8 mouse cellular contexts compared by ENCODE assay signal in genomic region chr14:20794589-20794988, GRCm38 (mm10). TPM values are rescaled to one million over a fixed set of nuclear protein-coding genes. Genes with fewer than 3 reads are reported as not detected.
DNase-seq lines count a peak whose midpoint lies in the region; ATAC-seq lines count a peak whose summit lies in the region.

No protein-coding gene starts in this region.

- no peak for ATAC-seq in forebrain, embryonic 11.5 days (replicated peaks; ENCODE audit: low FRiP score)
- no peak for ATAC-seq in liver, embryonic 13.5 days (ENCODE audit: low read depth)
- ATAC-seq in granulocyte monocyte progenitor cell, adult 5-6 weeks (replicated peaks; ENCODE audit: poor library complexity, severe bottlenecking), result no peak

- H3K4me1 ChIP-seq in heart, embryonic 10.5 days, result peaks cover 51% of the 10 kb centered on the region
- 0 out of 2 replicates have a peak, but pooled peaks cover 3% of the 10 kb centered on the region for H3K4me1 ChIP-seq in forebrain, embryonic 11.5 days (replicated peaks; ENCODE audit: control insufficient read depth, insufficient read depth, low read length)
- peaks cover 35% of the 10 kb centered on the region for H3K4me1 ChIP-seq in liver, embryonic 13.5 days (replicated peaks)

- H3K4me3 ChIP-seq in heart, embryonic 10.5 days, result peak overlapping the region; percentile 94
- H3K4me3 ChIP-seq in forebrain, embryonic 11.5 days (ENCODE audit: low read depth, low read length), result peak overlapping the region; percentile 89
- H3K4me3 ChIP-seq in liver, embryonic 13.5 days (replicated peaks), result peak overlapping the region; percentile 87

- H3K36me3 ChIP-seq in heart, embryonic 10.5 days, result peaks cover 31% of the 10 kb centered on the region
- H3K36me3 ChIP-seq in forebrain, embryonic 11.5 days (ENCODE audit: control insufficient read depth, insufficient read depth, low read length), result no peaks in the 10 kb centered on the region; the same call in 1 of the 2 replicates
- peaks cover 7% of the 10 kb centered on the region for H3K36me3 ChIP-seq in liver, embryonic 13.5 days

- no peak for DNase-seq in heart, embryonic 10.5 days (ENCODE audit: low spot score)
- no peak for DNase-seq in heart, adult 18-20 months
- peak; percentile 56 for DNase-seq in 416B (ENCODE audit: low read depth)
- no peak for DNase-seq in forebrain, embryonic 11.5 days (ENCODE audit: low spot score)
- no peak for DNase-seq in liver, embryonic 13.5 days
- DNase-seq in right cerebral cortex, postnatal 10 days (ENCODE audit: low spot score in 2 of 2), result no peak
- no peak for DNase-seq in cerebellum, adult 9-11 months

- H3K27me3 ChIP-seq in heart, embryonic 10.5 days (ENCODE audit: insufficient read depth, poor library complexity, severe bottlenecking), result no peaks in the 10 kb centered on the region
- H3K27me3 ChIP-seq in forebrain, embryonic 11.5 days (ENCODE audit: control insufficient read depth, insufficient read depth, low read length), result no peaks in the 10 kb centered on the region
- H3K27me3 ChIP-seq in liver, embryonic 13.5 days, result 0 out of 2 replicates have a peak, but pooled peaks cover 4% of the 10 kb centered on the region

- peak overlapping the region; percentile 82 for H3K9ac ChIP-seq in forebrain, embryonic 11.5 days (ENCODE audit: low read length)
- H3K9ac ChIP-seq in liver, embryonic 13.5 days, result peak overlapping the region; percentile 65

- H3K27ac ChIP-seq in heart, embryonic 10.5 days, result peak overlapping the region; percentile 95
- no peak overlapping the region for H3K27ac ChIP-seq in forebrain, embryonic 11.5 days (ENCODE audit: low read depth, low read length)
- H3K27ac ChIP-seq in liver, embryonic 13.5 days, result peak overlapping the region; percentile 31; the same call in 1 of the 2 replicates

- peak overlapping the region; percentile 86 for H3K4me2 ChIP-seq in forebrain, embryonic 11.5 days (ENCODE audit: low read depth, low read length, severe bottlenecking)
- H3K4me2 ChIP-seq in liver, embryonic 13.5 days, result peak overlapping the region; percentile 97

- H3K9me3 ChIP-seq in heart, embryonic 10.5 days, result no peaks in the 10 kb centered on the region
- no peaks in the 10 kb centered on the region for H3K9me3 ChIP-seq in forebrain, embryonic 11.5 days (ENCODE audit: control insufficient read depth, low read length)
- no peaks in the 10 kb centered on the region for H3K9me3 ChIP-seq in liver, embryonic 13.5 days (replicated peaks)

- 9% methylated on average over 9 of the region's 9 CpGs for WGBS in heart, embryonic 10.5 days
- WGBS in forebrain, embryonic 11.5 days, result 6% methylated on average over 9 of the region's 9 CpGs
- 5% methylated on average over 9 of the region's 9 CpGs for WGBS in liver, embryonic 13.5 days (ENCODE audit: insufficient replicate concordance)

RNA-seq across cellular contexts. Expression of gene Camk2g, which starts 0.7 kb away (rescaled TPM):
- 60.6 and 65.3 TPM in 2 replicates for polyA plus RNA-seq in heart, embryonic 10.5 days (2016; fragmentation: Nextera tagmentation; extraction: Ambion mirVana)
- 10 to 100 TPM; 43.8 to 47.7 TPM for total RNA-seq in heart, adult 18-20 months (2021)
- polyA plus RNA-seq in forebrain, embryonic 11.5 days (2014; fragmentation: Nextera tagmentation; extraction: Ambion mirVana), result 46.8 and 52.0 TPM in 2 replicates
- 10.6 and 10.7 TPM in 2 replicates for polyA plus RNA-seq in liver, embryonic 13.5 days (2015; fragmentation: Nextera tagmentation; extraction: Ambion mirVana)
- 28.0 and 35.2 TPM in 2 replicates for total RNA-seq in granulocyte monocyte progenitor cell, adult 5-6 weeks (2014; fragmentation: Nextera tagmentation)
- 50.3 and 65.9 TPM in 2 replicates for total RNA-seq in granulocyte monocyte progenitor cell, adult 5-6 weeks (2017)

RNA-seq across cellular contexts. Expression of gene Plau, which starts 41.9 kb away (rescaled TPM):
- 0.23 and 0.30 TPM in 2 replicates for polyA plus RNA-seq in heart, embryonic 10.5 days (2016; fragmentation: Nextera tagmentation; extraction: Ambion mirVana)
- 1 to 10 TPM; 3.8 to 4.0 TPM for total RNA-seq in heart, adult 18-20 months (2021)
- 0.25 and 0.31 TPM in 2 replicates for polyA plus RNA-seq in forebrain, embryonic 11.5 days (2014; fragmentation: Nextera tagmentation; extraction: Ambion mirVana)
- polyA plus RNA-seq in liver, embryonic 13.5 days (2015; fragmentation: Nextera tagmentation; extraction: Ambion mirVana), result 0.74 and 0.76 TPM in 2 replicates
- 2.9 and 4.2 TPM in 2 replicates for total RNA-seq in granulocyte monocyte progenitor cell, adult 5-6 weeks (2014; fragmentation: Nextera tagmentation)
- 7.5 and 9.1 TPM in 2 replicates for total RNA-seq in granulocyte monocyte progenitor cell, adult 5-6 weeks (2017)
